29 mouse cellular contexts compared by ENCODE assay signal in genomic region chr19:4091383-4091782, GRCm38 (mm10). TPM values are rescaled to one million over a fixed set of nuclear protein-coding genes. Genes with fewer than 3 reads are reported as not detected.
A peak's percentile ranks its signal among the peaks of the same experiment; 100 is the strongest.
DNase-seq lines count a peak whose midpoint lies in the region; TF ChIP-seq lines count a peak whose summit lies in the region.
"Had no signal": no experiment of that assay in that cellular context is flagged by ENCODE, and none has a peak within 500 bp of the region (broad histone marks: within the 10 kb centered on the region; RNA-seq: fewer than 3 reads in every experiment).

No protein-coding gene starts in this region.

- no peak overlapping the region for H3K9ac ChIP-seq in CH12.LX (ENCODE audit: insufficient read depth, low read depth)
- H3K9ac ChIP-seq: embryonic facial prominence, embryonic 13.5 days; embryonic facial prominence, embryonic 15.5 days; forebrain, embryonic 12.5 days had no signal

- no peaks in the 10 kb centered on the region for H3K9me3 ChIP-seq in CH12.LX (replicated peaks; ENCODE audit: low read length)
- H3K9me3 ChIP-seq: embryonic facial prominence, embryonic 13.5 days; embryonic facial prominence, embryonic 15.5 days; forebrain, embryonic 10.5 days; forebrain, embryonic 12.5 days had no signal

- TF ChIP-seq RAD21 in CH12.LX (IDR thresholded peaks at IDR 0.05; ENCODE audit: low read depth, low read length): no peak

- no peak for TF ChIP-seq EP300 in CH12.LX (IDR thresholded peaks at IDR 0.05; ENCODE audit: low read length)

- no peak for TF ChIP-seq POLR2A in CH12.LX (IDR thresholded peaks at IDR 0.05; ENCODE audit: low read depth, low read length)

- H3K79me2 ChIP-seq in CH12.LX (replicated peaks; ENCODE audit: control insufficient read depth, extremely low read depth, insufficient read depth, poor library complexity, severe bottlenecking): no peaks in the 10 kb centered on the region

- no peaks in the 10 kb centered on the region for H3K36me3 ChIP-seq in CH12.LX (replicated peaks in 1 of 2; ENCODE audit: control insufficient read depth in 1 of 2, insufficient read depth in 1 of 2, low read length in 1 of 2)
- H3K36me3 ChIP-seq: embryonic facial prominence, embryonic 13.5 days; embryonic facial prominence, embryonic 15.5 days; forebrain, embryonic 10.5 days; forebrain, embryonic 12.5 days had no signal

- in situ Hi-C loops in CH12.LX (cut with MboI; ENCODE audit: low pct_ligation_motif_present, low pct_unique_long_range_greater_than_20kb, low sequenced_read_pairs): no loop called here

- TF ChIP-seq CTCF in CH12.LX (conservative IDR thresholded peaks at IDR 0.05 in 1 of 2, IDR thresholded peaks at IDR 0.05 in 1 of 2; ENCODE audit: low read depth in 2 of 2, low read length in 2 of 2): no peak

- dilution Hi-C loops in CH12.LX (cut with MboI; ENCODE audit: extremely low pct_ligation_motif_present, extremely low pct_unique_long_range_greater_than_20kb, low sequenced_read_pairs): no loop called here

- H3K4me1 ChIP-seq in CH12.LX (ENCODE audit: control insufficient read depth in 1 of 2, insufficient read depth in 2 of 2): peaks cover 0 to 7% of the 10 kb centered on the region in 2 experiments; a peak in 2 of 4 replicates

- no peak overlapping the region for H3K4me3 ChIP-seq in CH12.LX (replicated peaks in 1 of 3; ENCODE audit: low read depth in 2 of 3, low read length in 2 of 3, poor library complexity in 1 of 3)
- H3K4me3 ChIP-seq: embryonic facial prominence, embryonic 13.5 days; embryonic facial prominence, embryonic 15.5 days; erythroblast, embryonic 14.5 days; forebrain, embryonic 10.5 days; forebrain, embryonic 12.5 days had no signal

- peaks cover 21% of the 10 kb centered on the region for H3K27me3 ChIP-seq in CH12.LX (replicated peaks)
- H3K27me3 ChIP-seq: embryonic facial prominence, embryonic 13.5 days had no signal

- no peak overlapping the region for H3K27ac ChIP-seq in CH12.LX (ENCODE audit: insufficient read depth, low read depth)
- H3K27ac ChIP-seq: embryonic facial prominence, embryonic 13.5 days; embryonic facial prominence, embryonic 15.5 days; forebrain, embryonic 10.5 days; forebrain, embryonic 12.5 days had no signal

- no peak overlapping the region for H3K4me2 ChIP-seq in CH12.LX (ENCODE audit: insufficient read depth, low read depth, poor library complexity, severe bottlenecking)
- H3K4me2 ChIP-seq: embryonic facial prominence, embryonic 13.5 days; embryonic facial prominence, embryonic 15.5 days; forebrain, embryonic 12.5 days had no signal

- DNase-seq in CH12.LX (ENCODE audit: extremely low read depth) (no peak), NIH3T3 (ENCODE audit: low read depth) (peak; percentile 49)
- no peak for DNase-seq in urinary bladder, postnatal 25 days (ENCODE audit: low spot score)
- no peak for DNase-seq in heart, postnatal 4 days
- DNase-seq in right cerebral cortex, postnatal 25 days: no peak
- DNase-seq: adrenal gland, adult 2 months; adrenal gland, postnatal 10 days; adrenal gland, postnatal 25 days; B cell, adult 2 months; cerebellum, adult 11 months; cerebellum, adult 18-20 months; cerebellum, adult 8-10 months; cerebellum, adult 9-11 months; cerebellum, postnatal 14 days; cerebellum, postnatal 36 days; embryo, embryonic 11 days had no signal

TF ChIP-seq in CH12.LX, 34 proteins besides CTCF, POLR2A, EP300 and RAD21:
- no peak for TF ChIP-seq ZKSCAN1 (IDR thresholded peaks at IDR 0.05; ENCODE audit: borderline replicate concordance, low read depth, low read length)
- TF ChIP-seq MAFK (IDR thresholded peaks at IDR 0.05; ENCODE audit: insufficient replicate concordance, low read length): peak; percentile 50; the same call in 1 of the 2 replicates
- peak; percentile 47; the same call in 1 of the 2 replicates for TF ChIP-seq ZNF384 (IDR thresholded peaks at IDR 0.05; ENCODE audit: low read depth, low read length)

RNA-seq across cellular contexts. Expression of gene Cdk2ap2, which starts 5.6 kb away (rescaled TPM):
- total RNA-seq in CH12.LX (2012; rRNA removed) (69.5 and 90.3 TPM in 2 replicates), CH12.LX (2014; rRNA removed) (57.0 and 63.4 TPM in 2 replicates)
- polyA plus RNA-seq in CH12.LX (2012; ENCODE audit: insufficient read length, low read depth): 55.6 and 67.1 TPM in 2 replicates
- 10 to 100 TPM; 22.4 to 23.6 TPM for total RNA-seq in heart, postnatal 4 days (2021)

RNA-seq across cellular contexts. Expression of gene Pitpnm1, which starts 8.4 kb away (rescaled TPM):
- total RNA-seq in CH12.LX (2012; rRNA removed): 43.8 and 46.1 TPM in 2 replicates
- total RNA-seq in CH12.LX (2014; rRNA removed): 14.8 and 15.9 TPM in 2 replicates
- 33.3 and 34.7 TPM in 2 replicates for polyA plus RNA-seq in CH12.LX (2012; ENCODE audit: insufficient read length, low read depth)
- 10 to 100 TPM; 41.8 to 42.9 TPM for total RNA-seq in heart, postnatal 4 days (2021)

RNA-seq across cellular contexts. Expression of gene Cabp2, which starts 10.0 kb away (rescaled TPM):
- not detected in 2 replicates for total RNA-seq in CH12.LX (2012; rRNA removed)
- not detected in 2 replicates for total RNA-seq in CH12.LX (2014; rRNA removed)
- not detected in 2 replicates for polyA plus RNA-seq in CH12.LX (2012; ENCODE audit: insufficient read length, low read depth)
- total RNA-seq in heart, postnatal 4 days (2021): not detected
- total RNA-seq: adrenal gland, adult 2 months; adrenal gland, postnatal 25 days; common myeloid progenitor, adult 5-6 weeks; ES-E14 had no signal
- polyA plus RNA-seq: adrenal gland, adult 2 months; brain, embryonic 14.5 days; CD4-positive, CD25-positive, alpha-beta regulatory T cell, adult 4 months; embryonic facial prominence, embryonic 11.5 days; embryonic facial prominence, embryonic 13.5 days; embryonic facial prominence, embryonic 15.5 days; erythroblast, embryonic 14.5 days; forebrain, embryonic 10.5 days; forebrain, embryonic 12.5 days; forebrain, embryonic 14.5 days; forebrain, embryonic 16.5 days; frontal cortex, adult 2 months had no signal

RNA-seq across cellular contexts. Expression of gene Gstp3, which starts 32.0 kb away (rescaled TPM):
- total RNA-seq in CH12.LX (2012; rRNA removed): 0.46 and 1.4 TPM in 2 replicates
- not detected in 2 replicates for total RNA-seq in CH12.LX (2014; rRNA removed)
- not detected in 2 replicates for polyA plus RNA-seq in CH12.LX (2012; ENCODE audit: insufficient read length, low read depth)
- not detected for total RNA-seq in heart, postnatal 4 days (2021)
- polyA plus RNA-seq: brain, embryonic 14.5 days; embryonic facial prominence, embryonic 11.5 days; forebrain, embryonic 10.5 days; forebrain, embryonic 12.5 days; forebrain, embryonic 14.5 days; forebrain, embryonic 16.5 days; frontal cortex, adult 2 months had no signal

RNA-seq across cellular contexts. Expression of gene Aip, which starts 34.3 kb away (rescaled TPM):
- total RNA-seq in CH12.LX (2012; rRNA removed) (37.5 and 39.7 TPM in 2 replicates), CH12.LX (2014; rRNA removed) (10.8 and 11.7 TPM in 2 replicates)
- 64.8 and 87.9 TPM in 2 replicates for polyA plus RNA-seq in CH12.LX (2012; ENCODE audit: insufficient read length, low read depth)
- 10 to 100 TPM; 54.6 to 55.7 TPM for total RNA-seq in heart, postnatal 4 days (2021)
